Mouse (Mus musculus) erythroblast, adult 5-6 weeks (primary cell): ENCODE results near the gene Otub2. TPM values are rescaled to one million over a fixed set of nuclear protein-coding genes. Genes with fewer than 3 reads are reported as not detected.
"Not testable (repeated sequence)": the region's sequence is repeated elsewhere in the genome, so short reads cannot be mapped to it uniquely, and the experiment has no call there.

Experiments used
- ATAC-seq: replicated peaks from 2 replicates; pipeline ENCODE4 v1.8.0; 2016; ENCODE audit warnings: moderate number of reproducible peaks, mild to moderate bottlenecking, moderate TSS enrichment, inconsistent platforms; ENCODE audit not compliant: poor library complexity, low FRiP score, severe bottlenecking
- total RNA-seq, 2 experiments: library from RNA; stranded (forward) in 1 of 2; stranded (reverse) in 1 of 2; fragments of 150-400 nt in 1 of 2; fragments of 200-764, 138-1000 nt in 1 of 2; gene quantifications; 2 replicates each; pipeline versions ENCODE4 v1.2.3 to v1.2.4; 2015 to 2017; ENCODE audit warnings: low replicate concordance in 2 of 2

The Otub2 gene
- total RNA-seq, 2 experiments from 2014 or later, result 48.4 to 67.2 TPM

DNA sequence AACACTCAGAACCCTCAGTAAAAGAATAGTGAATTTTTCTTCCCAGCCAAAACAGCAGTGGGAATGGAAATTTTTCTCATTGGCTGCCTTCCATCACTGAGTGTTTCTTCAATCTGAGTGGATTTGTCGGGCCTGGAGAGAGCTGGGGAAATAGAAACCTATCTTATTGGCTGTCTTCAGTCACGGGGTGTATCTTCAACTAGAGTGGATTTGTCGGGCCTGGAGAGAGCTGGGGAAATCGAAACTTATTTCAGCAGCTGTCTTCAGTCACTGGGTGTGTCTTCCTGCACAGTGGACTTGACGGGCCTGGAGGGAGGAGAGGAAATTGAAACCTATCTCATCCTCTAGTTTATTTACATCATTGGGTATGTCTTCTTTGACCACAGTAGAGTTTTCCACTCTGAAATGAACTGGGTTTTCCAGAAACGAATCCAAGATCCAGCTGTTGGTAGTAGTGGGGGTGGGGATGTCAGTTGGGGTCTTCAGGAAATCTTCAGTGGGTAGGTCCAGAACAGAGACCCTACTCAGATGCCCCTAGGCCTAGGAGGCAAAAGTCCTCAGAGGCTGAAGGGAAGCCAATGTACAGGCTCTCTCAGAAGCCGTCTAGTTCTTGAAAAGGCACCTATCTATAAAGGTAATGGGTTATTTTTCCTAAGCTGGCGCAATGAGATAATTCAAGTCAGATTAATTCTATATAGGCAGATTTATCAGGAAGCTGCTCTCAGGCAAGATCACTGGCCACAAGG is 45.7 kb downstream of the Otub2 start, which contains the start of gene Ifi27:
Ifi27 (plus strand) TSS at position 226 of the 746 bp plus-strand sequence.
- peak; percentile 94 for ATAC-seq

DNA sequence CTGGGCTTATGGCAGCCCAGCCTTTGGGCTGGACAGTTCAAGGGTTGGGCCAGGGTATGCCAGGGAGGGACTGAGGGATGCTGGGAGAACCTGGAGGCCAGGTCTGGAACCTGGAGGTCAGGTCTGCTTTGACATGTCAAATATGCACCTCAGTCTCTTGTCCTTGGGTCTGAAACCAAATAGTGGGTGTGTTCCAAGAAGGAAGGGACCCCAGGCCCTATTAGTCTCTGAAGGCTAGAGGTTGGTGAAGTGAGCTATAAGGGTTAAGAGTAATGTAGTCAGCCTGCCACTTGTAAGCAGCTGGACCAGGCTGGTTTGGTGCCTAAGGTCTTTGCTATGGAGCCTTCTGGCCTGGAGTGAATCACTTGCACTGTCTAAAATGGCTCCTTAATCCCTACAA is 46.4 kb downstream of the Otub2 start:
- ATAC-seq, result no peak

DNA sequence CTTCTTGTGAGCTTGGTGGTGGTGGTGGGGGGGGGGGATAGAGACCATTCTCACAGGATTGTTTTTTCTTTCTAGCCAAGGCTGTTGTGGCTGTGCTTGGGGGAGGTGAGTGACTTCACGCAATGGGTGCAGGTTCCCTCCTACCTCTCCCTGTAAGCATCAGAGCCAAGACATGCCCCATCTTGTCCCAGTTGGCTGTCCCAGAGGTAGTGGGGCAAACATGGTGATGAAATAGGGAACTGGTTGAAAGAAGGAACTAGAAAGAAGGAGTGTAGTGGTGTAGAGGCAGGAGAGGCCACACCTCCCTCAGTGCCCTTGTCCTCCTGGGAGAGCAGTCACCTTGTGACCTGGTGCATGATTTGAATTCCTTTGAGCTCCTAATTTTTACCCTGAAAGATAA is 49.1 kb downstream of the Otub2 start:
- ATAC-seq, result no peak

DNA sequence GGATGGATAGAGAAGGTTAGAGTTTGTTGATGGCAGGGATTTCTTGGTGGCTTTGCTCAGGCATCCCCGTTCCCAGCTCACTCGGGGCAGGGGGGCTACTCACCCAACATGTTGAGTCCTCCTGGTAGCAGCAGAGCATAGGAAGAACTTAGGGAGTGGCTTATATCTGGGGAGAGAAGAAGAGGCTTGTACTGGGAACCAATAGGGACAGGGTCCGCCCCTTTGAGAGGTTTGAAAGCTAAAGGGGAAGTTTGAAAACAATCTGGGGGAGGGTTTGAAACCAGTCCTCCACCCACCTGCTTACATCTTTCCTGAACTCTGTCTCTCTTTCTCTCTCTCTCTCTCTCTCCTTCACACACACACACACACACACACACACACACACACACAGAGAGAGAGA is 55.0 kb downstream of the Otub2 start, which contains the start of gene Ifi27l2a:
Ifi27l2a (minus strand) TSS at position 157 of the 400 bp plus-strand sequence.
- ATAC-seq, result no peak

DNA sequence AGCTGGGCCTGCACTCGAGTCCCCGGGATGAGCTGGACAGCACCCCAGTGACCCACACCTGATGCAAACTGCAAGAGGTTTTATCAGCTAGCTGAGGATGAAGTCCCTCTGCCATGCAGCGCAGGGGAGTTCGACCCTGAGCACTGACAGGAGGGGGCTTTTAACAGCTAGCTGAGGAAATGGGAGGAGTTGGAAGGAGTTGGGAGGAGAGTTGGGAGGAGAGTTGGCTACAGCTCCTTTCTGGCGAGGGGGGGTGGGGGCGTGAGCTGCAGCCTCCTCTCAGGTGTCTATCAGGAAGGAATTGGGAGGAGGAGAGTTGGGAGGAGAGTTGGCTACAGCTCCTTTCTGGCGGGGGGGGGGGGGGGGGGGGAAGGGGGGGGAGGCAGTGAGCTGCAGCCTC is 55.8 kb downstream of the Otub2 start:
- ATAC-seq, result not testable (repeated sequence)

DNA sequence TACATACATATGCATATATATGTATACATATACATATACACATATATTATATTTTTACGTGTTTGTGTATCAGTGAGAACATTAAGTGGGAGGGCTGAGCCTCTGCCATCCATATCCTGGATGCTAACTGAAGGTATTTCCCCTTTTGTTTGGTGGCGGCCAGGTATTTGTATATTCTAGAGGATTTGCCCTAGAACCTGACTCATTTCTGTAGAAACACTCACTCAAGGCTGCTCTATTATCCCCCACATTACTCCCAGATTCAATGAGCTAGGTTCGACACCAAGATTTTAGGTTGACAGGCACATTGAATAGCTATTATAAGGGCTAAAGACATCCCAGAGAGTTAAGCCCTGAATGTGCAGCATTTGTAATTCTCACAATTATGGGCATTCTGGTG is 56.6 kb downstream of the Otub2 start:
- ATAC-seq, result no peak

DNA sequence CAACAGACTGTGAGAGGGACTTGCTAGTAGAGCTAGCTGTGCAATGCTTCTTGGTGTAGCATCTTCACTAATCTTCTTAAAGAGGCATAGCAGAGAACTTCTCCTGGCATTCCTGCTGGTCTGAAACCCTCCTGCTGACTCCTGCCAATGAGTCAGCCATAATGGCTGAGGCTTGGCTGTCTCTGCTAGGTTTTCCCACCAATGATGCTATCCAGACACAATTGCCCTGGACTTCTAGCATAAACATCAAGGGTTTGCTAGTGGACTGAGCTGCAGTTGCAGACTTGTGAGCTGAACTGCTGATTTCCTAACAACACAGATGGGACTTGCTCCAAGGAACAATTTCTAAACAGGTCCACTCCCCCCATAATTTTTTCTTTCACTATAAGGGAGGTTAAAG is 64.9 kb downstream of the Otub2 start:
- no peak for ATAC-seq

Other genes starting within 250 kb of the Otub2 start
- not detected in 2 replicates for gene Prima1, start 146.5 kb upstream of the Otub2 start, total RNA-seq (2015; ENCODE audit: low replicate concordance)
- not detected in 2 replicates for gene Prima1, start 146.5 kb upstream of the Otub2 start, total RNA-seq (2017; ENCODE audit: low replicate concordance)
- gene Fam181a, start 77.7 kb upstream of the Otub2 start, total RNA-seq (2015; ENCODE audit: low replicate concordance), result not detected in 2 replicates
- gene Fam181a, start 77.7 kb upstream of the Otub2 start, total RNA-seq (2017; ENCODE audit: low replicate concordance), result not detected in 2 replicates
- gene Asb2, start 32.7 kb upstream of the Otub2 start, total RNA-seq (2015; ENCODE audit: low replicate concordance), result 0.63 TPM in 1 of 2 replicates, not detected in the other
- 0.09 and 0.28 TPM in 2 replicates for gene Asb2, start 32.7 kb upstream of the Otub2 start, total RNA-seq (2017; ENCODE audit: low replicate concordance)
- gene 9330161L09Rik, start 19.1 kb downstream of the Otub2 start, total RNA-seq (2015; ENCODE audit: low replicate concordance), result not detected in 2 replicates
- 0.42 TPM in 1 of 2 replicates, not detected in the other for gene 9330161L09Rik, start 19.1 kb downstream of the Otub2 start, total RNA-seq (2017; ENCODE audit: low replicate concordance)
- 21.5 and 31.8 TPM in 2 replicates for gene Ddx24, start 37.1 kb downstream of the Otub2 start, total RNA-seq (2015; ENCODE audit: low replicate concordance)
- gene Ddx24, start 37.1 kb downstream of the Otub2 start, total RNA-seq (2017; ENCODE audit: low replicate concordance), result 46.3 and 55.2 TPM in 2 replicates
- 125 and 138 TPM in 2 replicates for gene Ifi27, start 45.5 kb downstream of the Otub2 start, total RNA-seq (2015; ENCODE audit: low replicate concordance)
- gene Ifi27, start 45.5 kb downstream of the Otub2 start, total RNA-seq (2017; ENCODE audit: low replicate concordance), result 117 and 145 TPM in 2 replicates
- 7.5 and 30.9 TPM in 2 replicates for gene Ifi27l2a, start 55.0 kb downstream of the Otub2 start, total RNA-seq (2015; ENCODE audit: low replicate concordance)
- gene Ifi27l2a, start 55.0 kb downstream of the Otub2 start, total RNA-seq (2017; ENCODE audit: low replicate concordance), result 3.2 and 26.5 TPM in 2 replicates
- not detected in 2 replicates for gene Ifi27l2b, start 68.5 kb downstream of the Otub2 start, total RNA-seq (2015; ENCODE audit: low replicate concordance)
- not detected in 2 replicates for gene Ifi27l2b, start 68.5 kb downstream of the Otub2 start, total RNA-seq (2017; ENCODE audit: low replicate concordance)
- not detected in 2 replicates for gene Ppp4r4, start 143.6 kb downstream of the Otub2 start, total RNA-seq (2015; ENCODE audit: low replicate concordance)
- gene Ppp4r4, start 143.6 kb downstream of the Otub2 start, total RNA-seq (2017; ENCODE audit: low replicate concordance), result 0.42 TPM in 1 of 2 replicates, not detected in the other
- not detected in 2 replicates for gene Serpina10, start 242.8 kb downstream of the Otub2 start, total RNA-seq (2015; ENCODE audit: low replicate concordance)
- gene Serpina10, start 242.8 kb downstream of the Otub2 start, total RNA-seq (2017; ENCODE audit: low replicate concordance), result not detected in 2 replicates